Mouse (Mus musculus) embryonic fibroblast, embryonic 13.5 days (primary cell): Measurements from ENCODE around the gene Rab5c.

Experiments
- CTCF ChIP-seq: IDR thresholded peaks from 2 replicates; pipeline ENCODE4 v1.5.1; 2011; ENCODE audit warnings: mild to moderate bottlenecking, control low read depth, low read length, moderate library complexity, borderline replicate concordance; ENCODE audit not compliant: insufficient read depth
- POLR2A ChIP-seq: IDR thresholded peaks from 2 replicates; pipeline ENCODE4 v1.6.1; 2011; ENCODE audit warnings: low read depth, mild to moderate bottlenecking, control low read depth, low read length, moderate library complexity

GRCm38 (mm10) chr11:100702081-100702851, 35.7 kb downstream of the Rab5c start:
- peak; percentile 89 for TF ChIP-seq CTCF
- TF ChIP-seq POLR2A: 0 out of 2 replicates have a peak, but pooled peaks have one; percentile 30
